ENCODE assay signal across 10 mouse cellular contexts in genomic region chr7:62261688-62262114, GRCm38 (mm10).
DNase-seq lines count a peak whose midpoint lies in the region; ATAC-seq and TF ChIP-seq lines count a peak whose summit lies in the region.
"Had no signal": no experiment of that assay in that cellular context is flagged by ENCODE, and none has a peak within 500 bp of the region (broad histone marks: within the 10 kb centered on the region; RNA-seq: fewer than 3 reads in every experiment).

No protein-coding gene starts in this region.

- H3K9me3 ChIP-seq in forebrain, postnatal 0 days (ENCODE audit: low read length), result no peaks in the 10 kb centered on the region
- no peaks in the 10 kb centered on the region; the same call in 1 of the 2 replicates for H3K9me3 ChIP-seq in limb, embryonic 13.5 days
- H3K9me3 ChIP-seq: limb, embryonic 15.5 days had no signal

- H3K4me3 ChIP-seq in forebrain, postnatal 0 days (ENCODE audit: low read depth, low read length), result no peak overlapping the region
- no peak overlapping the region for H3K4me3 ChIP-seq in limb, embryonic 13.5 days
- H3K4me3 ChIP-seq: limb, embryonic 15.5 days had no signal

- peak; percentile 25 for TF ChIP-seq CTCF in forebrain, postnatal 0 days (IDR thresholded peaks at IDR 0.05; ENCODE audit: low read depth)

- DNase-seq in right cerebral cortex, postnatal 10 days (ENCODE audit: low spot score in 2 of 2), result peak; percentile 43 to 51
- no peak for DNase-seq in right cerebral cortex, postnatal 14 days
- DNase-seq in forebrain, postnatal 0 days, result peak; percentile 73
- peak; percentile 58 for DNase-seq in retina, postnatal 1 day
- DNase-seq in thymus, postnatal 36 days, result no peak
- DNase-seq in gastrocnemius, postnatal 25 days, result no peak
- DNase-seq: kidney, adult 11 months had no signal

- no peak overlapping the region for H3K9ac ChIP-seq in forebrain, postnatal 0 days
- no peak overlapping the region for H3K9ac ChIP-seq in limb, embryonic 13.5 days
- H3K9ac ChIP-seq: limb, embryonic 15.5 days had no signal

- no peaks in the 10 kb centered on the region for H3K36me3 ChIP-seq in forebrain, postnatal 0 days (ENCODE audit: insufficient read depth)
- H3K36me3 ChIP-seq in limb, embryonic 13.5 days, result no peaks in the 10 kb centered on the region
- H3K36me3 ChIP-seq: limb, embryonic 15.5 days had no signal

- WGBS in forebrain, postnatal 0 days, result 25% methylated on average over 8 of the region's 8 CpGs
- 36% methylated on average over 8 of the region's 8 CpGs for WGBS in limb, embryonic 13.5 days

- H3K27ac ChIP-seq in forebrain, postnatal 0 days (ENCODE audit: low read depth, low read length), result peak overlapping the region; percentile 73; the same call in 1 of the 2 replicates
- no peak overlapping the region for H3K27ac ChIP-seq in limb, embryonic 13.5 days
- H3K27ac ChIP-seq: limb, embryonic 15.5 days had no signal

- H3K4me2 ChIP-seq in forebrain, postnatal 0 days (ENCODE audit: low read depth), result no peak overlapping the region
- no peak overlapping the region for H3K4me2 ChIP-seq in limb, embryonic 13.5 days (replicated peaks)
- H3K4me2 ChIP-seq: limb, embryonic 15.5 days had no signal

- no peaks in the 10 kb centered on the region for H3K4me1 ChIP-seq in forebrain, postnatal 0 days (ENCODE audit: insufficient read depth)
- H3K4me1 ChIP-seq in limb, embryonic 13.5 days, result no peaks in the 10 kb centered on the region
- H3K4me1 ChIP-seq: limb, embryonic 15.5 days had no signal

- ATAC-seq in forebrain, postnatal 0 days, result peak; percentile 95
- peak; percentile 51; the same call in 1 of the 2 replicates for ATAC-seq in limb, embryonic 13.5 days (ENCODE audit: low FRiP score, low read depth)
- ATAC-seq in megakaryocyte progenitor cell, adult 5-6 weeks (replicated peaks; ENCODE audit: poor library complexity), result no peak

- H3K27me3 ChIP-seq in forebrain, postnatal 0 days (ENCODE audit: insufficient read depth, low read length), result no peaks in the 10 kb centered on the region
- no peaks in the 10 kb centered on the region for H3K27me3 ChIP-seq in limb, embryonic 13.5 days
- H3K27me3 ChIP-seq: limb, embryonic 15.5 days had no signal

Comparison
In these comparisons a context has a peak if more than half of its experiments do, and no peak if none do; other contexts are left out.
1. DNase-seq: peak in right cerebral cortex, postnatal 10 days (2 of 2), forebrain, postnatal 0 days (single experiment) and retina, postnatal 1 day (single experiment); none in right cerebral cortex, postnatal 14 days (single experiment), thymus, postnatal 36 days (0 of 2) and gastrocnemius, postnatal 25 days (single experiment).